Comparison of ENCODE assay signal across 8 mouse cellular contexts in genomic region chr19:19343702-19344425, GRCm38 (mm10).
A peak's percentile ranks its signal among the peaks of the same experiment; 100 is the strongest.
DNase-seq lines count a peak whose midpoint lies in the region; ATAC-seq lines count a peak whose summit lies in the region.

No protein-coding gene starts in this region.

- ATAC-seq in frontal cortex, adult (ENCODE audit: low TSS enrichment), result peak; percentile 34; the same call in 1 of the 2 replicates

- peak; percentile 52 to 65 for DNase-seq in kidney, postnatal 4 days
- DNase-seq in kidney, adult 8-10 months, result no peak
- DNase-seq in layer of hippocampus, adult 9-11 months, result peak; percentile 30
- peak; percentile 67 for DNase-seq in retina, postnatal 7 days (ENCODE audit: low read depth, low spot score)
- no peak for DNase-seq in thymus, postnatal 4 days
- DNase-seq in thymus, postnatal 14 days, result no peak
- no peak for DNase-seq in thymus, postnatal 36 days

Comparison
In these comparisons a context has a peak if more than half of its experiments do, and no peak if none do; other contexts are left out.
1. DNase-seq: peak in kidney, postnatal 4 days (2 of 2), layer of hippocampus, adult 9-11 months (single experiment) and retina, postnatal 7 days (single experiment); none in kidney, adult 8-10 months (0 of 2), thymus, postnatal 4 days (single experiment), thymus, postnatal 14 days (single experiment) and thymus, postnatal 36 days (0 of 2).